Mouse (Mus musculus): Measurements from ENCODE around the gene Olfr1423. TPM values are rescaled to one million over a fixed set of nuclear protein-coding genes. Genes with fewer than 3 reads are reported as not detected.
"Not testable (repeated sequence)": the region's sequence is repeated elsewhere in the genome, so short reads cannot be mapped to it uniquely, and the experiment has no call there.

Olfr1423 gene
- not detected in 2 replicates for polyA plus RNA-seq (2014; fragmentation: Nextera tagmentation; extraction: Ambion mirVana)

DNA sequence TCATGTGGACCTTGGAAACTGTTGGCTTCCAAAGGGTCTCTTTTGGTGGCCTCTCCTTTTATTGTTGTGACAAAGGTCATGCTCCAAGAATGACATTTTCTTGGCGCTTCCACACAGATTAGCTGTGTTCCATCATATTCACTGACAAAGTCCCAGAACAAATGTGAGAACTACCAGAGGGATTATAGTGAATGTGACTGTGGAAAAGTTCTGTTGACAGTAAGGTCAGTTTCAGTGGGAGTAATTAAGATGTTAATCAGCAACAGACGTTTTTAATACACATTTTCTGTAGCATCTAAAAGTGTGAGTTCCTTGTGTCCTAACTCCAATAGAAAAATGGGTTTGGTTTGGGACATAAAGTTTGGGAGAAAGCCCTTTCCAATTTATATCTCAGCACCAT is at the start of gene Olfr1423:
Gene Olfr1423, minus strand, starts transcription at position 101 of the 400 bp plus-strand sequence.
- Histone ChIP-seq H3K27ac (ENCODE audit: low read depth, low read length) (no peak within 1 kb of the TSS), H3K36me3 (ENCODE audit: control insufficient read depth, insufficient read depth, low read length) (no peaks in the 10 kb centered on the region), H3K4me1 (ENCODE audit: control insufficient read depth, insufficient read depth, low read length) (no peaks in the 10 kb centered on the region), H3K4me3 (ENCODE audit: low read length) (no peak within 1 kb of the TSS), H3K4me2 (replicated peaks; ENCODE audit: low read depth, low read length) (no peak within 1 kb of the TSS), H3K9me3 (ENCODE audit: control insufficient read depth, low read length) (no peaks in the 10 kb centered on the region), H3K27me3 (ENCODE audit: control insufficient read depth, insufficient read depth, low read length) (no peaks in the 10 kb centered on the region), H3K9ac (ENCODE audit: low read depth, low read length) (no peak within 1 kb of the TSS)
- WGBS = 57% methylated on average over 2 of the region's 2 CpGs
- ATAC-seq (ENCODE audit: low FRiP score, low TSS enrichment) = no peak

DNA sequence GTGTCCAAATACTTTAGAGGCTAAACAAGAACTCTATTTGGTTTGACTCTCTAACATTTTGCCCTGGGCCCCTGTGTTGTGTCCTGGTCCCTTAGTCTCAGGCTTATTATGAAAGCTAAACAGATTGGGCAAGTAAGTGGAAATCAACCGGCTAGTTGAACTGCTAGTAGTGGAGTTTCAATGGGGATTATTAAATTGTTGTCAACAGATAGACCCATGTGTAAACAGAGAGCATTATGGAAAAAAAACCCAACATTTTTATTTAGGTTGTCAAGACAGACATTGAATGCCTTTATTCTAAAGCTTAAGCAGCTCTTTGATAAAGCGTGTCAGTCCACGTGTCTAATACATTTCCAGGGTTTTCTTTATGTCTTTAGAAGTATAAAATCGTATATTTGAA is 36.5 kb upstream of the Olfr1423 start, which contains the start of gene Olfr1425:
Gene Olfr1425, minus strand, starts transcription at position 101 of the 400 bp plus-strand sequence.
- not testable (repeated sequence) for H3K4me1 ChIP-seq (ENCODE audit: control insufficient read depth, insufficient read depth, low read length); H3K27me3 ChIP-seq (ENCODE audit: control insufficient read depth, insufficient read depth, low read length); H3K9me3 ChIP-seq (ENCODE audit: control insufficient read depth, low read length); H3K4me3 ChIP-seq (ENCODE audit: low read length); H3K36me3 ChIP-seq (ENCODE audit: control insufficient read depth, insufficient read depth, low read length); H3K4me2 ChIP-seq (replicated peaks; ENCODE audit: low read depth, low read length); H3K27ac ChIP-seq (ENCODE audit: low read depth, low read length); H3K9ac ChIP-seq (ENCODE audit: low read depth, low read length); ATAC-seq (ENCODE audit: low FRiP score, low TSS enrichment)
- 86% methylated on average over 4 of the region's 4 CpGs for WGBS

DNA sequence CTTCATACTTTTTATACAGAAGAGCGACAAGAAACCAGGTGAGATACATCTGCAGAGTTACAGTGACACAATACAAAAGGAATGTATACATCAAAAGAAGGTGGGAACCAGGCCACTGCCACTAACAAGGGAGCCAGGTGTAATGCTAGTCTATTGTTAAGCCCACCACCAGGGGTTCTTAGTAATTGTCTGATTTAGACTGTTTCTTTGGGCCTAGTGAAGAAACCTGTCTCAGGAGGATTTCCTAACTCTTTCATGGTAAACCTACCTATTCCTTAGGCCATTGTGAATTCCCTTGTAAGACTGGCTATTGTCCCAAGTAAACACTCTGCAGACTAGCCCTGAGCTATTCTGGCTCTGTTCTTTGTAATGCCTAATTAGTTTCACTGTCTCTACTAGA is 28.4 kb upstream of the Olfr1423 start:
- H3K36me3 ChIP-seq (ENCODE audit: control insufficient read depth, insufficient read depth, low read length); H3K4me1 ChIP-seq (ENCODE audit: control insufficient read depth, insufficient read depth, low read length); H3K4me2 ChIP-seq (replicated peaks; ENCODE audit: low read depth, low read length); H3K27me3 ChIP-seq (ENCODE audit: control insufficient read depth, insufficient read depth, low read length); H3K4me3 ChIP-seq (ENCODE audit: low read length); H3K9ac ChIP-seq (ENCODE audit: low read depth, low read length); H3K27ac ChIP-seq (ENCODE audit: low read depth, low read length); ATAC-seq (ENCODE audit: low FRiP score, low TSS enrichment); H3K9me3 ChIP-seq (ENCODE audit: control insufficient read depth, low read length): not testable (repeated sequence)
- WGBS = 84% methylated on average over 1 of the region's 1 CpGs

DNA sequence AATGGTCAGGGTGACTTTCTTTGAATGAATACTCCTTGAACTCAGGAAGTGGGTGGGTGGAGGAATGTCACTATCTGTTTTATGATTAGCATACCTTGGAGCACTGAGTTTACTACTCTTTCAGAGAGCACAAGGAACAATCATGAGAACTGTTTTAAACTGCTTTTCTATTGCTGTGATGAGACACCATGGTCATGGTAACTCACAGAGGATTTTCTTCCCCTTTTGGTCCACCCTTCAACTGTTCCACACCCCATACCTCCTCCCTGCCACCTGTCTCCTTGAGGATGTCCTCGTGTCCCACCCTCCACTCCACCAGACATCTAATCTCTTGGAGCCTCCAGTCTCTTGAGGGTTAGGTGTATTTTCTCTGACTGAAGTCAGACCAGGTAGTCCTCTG is 26.7 kb upstream of the Olfr1423 start:
- not testable (repeated sequence) for H3K4me2 ChIP-seq (replicated peaks; ENCODE audit: low read depth, low read length); H3K27me3 ChIP-seq (ENCODE audit: control insufficient read depth, insufficient read depth, low read length); H3K9me3 ChIP-seq (ENCODE audit: control insufficient read depth, low read length); H3K4me3 ChIP-seq (ENCODE audit: low read length); ATAC-seq (ENCODE audit: low FRiP score, low TSS enrichment); H3K4me1 ChIP-seq (ENCODE audit: control insufficient read depth, insufficient read depth, low read length); H3K9ac ChIP-seq (ENCODE audit: low read depth, low read length); H3K27ac ChIP-seq (ENCODE audit: low read depth, low read length); H3K36me3 ChIP-seq (ENCODE audit: control insufficient read depth, insufficient read depth, low read length)
- 72% methylated on average over 1 of the region's 1 CpGs for WGBS

DNA sequence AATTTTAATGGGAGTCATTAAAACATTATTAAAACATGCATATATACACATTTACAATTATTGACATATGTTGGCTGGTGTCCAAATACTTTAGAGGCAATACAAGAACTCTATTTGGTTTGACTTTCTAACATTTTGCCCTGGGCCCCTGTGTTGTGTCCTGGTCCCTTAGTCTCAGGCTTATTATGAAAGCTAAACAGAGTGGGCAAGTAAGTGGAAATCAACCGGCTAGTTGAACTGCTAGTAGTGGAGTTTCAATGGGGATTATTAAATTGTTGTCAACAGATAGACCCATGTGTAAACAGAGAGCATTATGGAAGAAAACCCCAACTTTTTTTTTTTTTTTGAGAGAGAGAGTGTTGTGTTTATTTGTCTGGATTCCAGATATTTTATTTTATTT is 21.5 kb upstream of the Olfr1423 start, which contains the start of gene Olfr1424:
Gene Olfr1424, minus strand, starts transcription at position 101 of the 400 bp plus-strand sequence.
- not testable (repeated sequence) for H3K36me3 ChIP-seq (ENCODE audit: control insufficient read depth, insufficient read depth, low read length); H3K4me1 ChIP-seq (ENCODE audit: control insufficient read depth, insufficient read depth, low read length); H3K9me3 ChIP-seq (ENCODE audit: control insufficient read depth, low read length); H3K27ac ChIP-seq (ENCODE audit: low read depth, low read length); H3K9ac ChIP-seq (ENCODE audit: low read depth, low read length); H3K27me3 ChIP-seq (ENCODE audit: control insufficient read depth, insufficient read depth, low read length); H3K4me2 ChIP-seq (replicated peaks; ENCODE audit: low read depth, low read length); ATAC-seq (ENCODE audit: low FRiP score, low TSS enrichment); H3K4me3 ChIP-seq (ENCODE audit: low read length)
- 100% methylated on average over 1 of the region's 1 CpGs for WGBS

DNA sequence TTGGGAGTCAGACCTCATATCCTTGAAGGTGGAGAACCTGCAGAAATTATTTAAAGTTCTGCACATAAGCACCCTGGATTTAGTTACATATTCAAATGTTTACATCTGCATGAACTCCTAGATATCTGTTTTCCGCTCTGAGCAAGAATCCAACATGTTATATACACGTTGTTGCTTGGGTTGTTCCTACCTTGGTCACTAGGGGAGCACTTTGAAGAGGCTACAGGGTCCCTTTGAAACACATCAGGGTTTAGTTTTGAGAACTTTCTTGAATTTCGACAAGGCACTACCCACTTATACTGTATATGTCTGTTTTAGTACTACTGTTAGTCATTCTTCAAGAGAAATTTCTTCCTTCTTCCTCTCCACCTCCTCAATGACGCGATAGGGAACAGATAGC is 2.0 kb upstream of the Olfr1423 start:
- Histone ChIP-seq H3K4me1 (ENCODE audit: control insufficient read depth, insufficient read depth, low read length) (no peaks in the 10 kb centered on the region), H3K36me3 (ENCODE audit: control insufficient read depth, insufficient read depth, low read length) (no peaks in the 10 kb centered on the region), H3K4me2 (replicated peaks; ENCODE audit: low read depth, low read length) (no peak overlapping the region), H3K9me3 (ENCODE audit: control insufficient read depth, low read length) (no peaks in the 10 kb centered on the region), H3K27ac (ENCODE audit: low read depth, low read length) (no peak overlapping the region), H3K27me3 (ENCODE audit: control insufficient read depth, insufficient read depth, low read length) (no peaks in the 10 kb centered on the region), H3K9ac (ENCODE audit: low read depth, low read length) (no peak overlapping the region), H3K4me3 (ENCODE audit: low read length) (no peak overlapping the region)
- no peak for ATAC-seq (ENCODE audit: low FRiP score, low TSS enrichment)
- WGBS = 90% methylated on average over 5 of the region's 5 CpGs

DNA sequence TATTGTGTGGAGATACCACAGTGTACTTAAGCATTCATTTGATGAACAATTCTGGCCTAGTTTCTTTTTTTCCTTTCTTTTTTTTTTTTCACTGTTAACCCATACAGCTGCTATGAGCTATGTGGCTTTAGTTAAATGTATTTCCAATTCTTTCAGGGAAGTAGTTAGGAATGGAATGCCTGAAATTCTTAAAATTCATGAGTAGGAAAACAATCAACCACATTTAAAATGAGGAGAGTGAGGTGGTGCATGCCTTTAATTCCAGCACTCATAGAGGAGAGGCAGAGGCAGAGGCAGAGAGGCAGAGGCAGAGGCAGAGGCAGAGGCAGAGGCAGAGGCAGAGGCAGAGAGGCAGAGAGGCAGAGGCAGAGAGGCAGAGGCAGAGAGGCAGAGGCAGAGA is 3.4 kb downstream of the Olfr1423 start:
- no peak overlapping the region for H3K4me2 ChIP-seq (replicated peaks; ENCODE audit: low read depth, low read length)
- no peaks in the 10 kb centered on the region for H3K4me1 ChIP-seq (ENCODE audit: control insufficient read depth, insufficient read depth, low read length)
- H3K4me3 ChIP-seq (ENCODE audit: low read length) = no peak overlapping the region
- ATAC-seq (ENCODE audit: low FRiP score, low TSS enrichment) = no peak
- H3K9ac ChIP-seq (ENCODE audit: low read depth, low read length) = no peak overlapping the region
- H3K36me3 ChIP-seq (ENCODE audit: control insufficient read depth, insufficient read depth, low read length) = no peaks in the 10 kb centered on the region
- H3K9me3 ChIP-seq (ENCODE audit: control insufficient read depth, low read length) = no peaks in the 10 kb centered on the region
- H3K27me3 ChIP-seq (ENCODE audit: control insufficient read depth, insufficient read depth, low read length) = no peaks in the 10 kb centered on the region
- no peak overlapping the region for H3K27ac ChIP-seq (ENCODE audit: low read depth, low read length)

DNA sequence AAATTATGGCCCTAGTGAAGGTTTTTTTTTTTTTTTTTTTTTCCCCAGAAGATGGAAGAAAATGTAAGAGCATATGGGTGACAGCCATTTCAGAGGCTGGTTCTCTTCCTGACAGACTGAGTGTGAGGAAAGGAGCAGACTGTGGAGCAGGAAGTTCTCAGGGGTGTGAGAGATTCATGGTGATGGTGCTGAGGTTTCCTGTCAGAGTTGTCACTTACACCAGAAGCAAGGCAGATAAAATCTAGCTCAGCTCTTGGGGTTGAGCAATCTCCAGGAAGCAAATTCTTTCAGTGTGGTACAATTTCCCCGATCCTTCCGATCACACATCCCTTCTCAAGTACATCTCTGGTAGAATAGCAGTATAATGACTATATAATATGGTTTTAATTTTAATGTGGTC is 14.5 kb downstream of the Olfr1423 start:
- Histone ChIP-seq H3K36me3 (ENCODE audit: control insufficient read depth, insufficient read depth, low read length) (no peaks in the 10 kb centered on the region), H3K4me1 (ENCODE audit: control insufficient read depth, insufficient read depth, low read length) (no peaks in the 10 kb centered on the region), H3K4me3 (ENCODE audit: low read length) (no peak overlapping the region), H3K4me2 (replicated peaks; ENCODE audit: low read depth, low read length) (no peak overlapping the region), H3K27me3 (ENCODE audit: control insufficient read depth, insufficient read depth, low read length) (no peaks in the 10 kb centered on the region), H3K9me3 (ENCODE audit: control insufficient read depth, low read length) (no peaks in the 10 kb centered on the region), H3K27ac (ENCODE audit: low read depth, low read length) (no peak overlapping the region), H3K9ac (ENCODE audit: low read depth, low read length) (no peak overlapping the region)
- 74% methylated on average over 2 of the region's 2 CpGs for WGBS
- ATAC-seq (ENCODE audit: low FRiP score, low TSS enrichment) = no peak

DNA sequence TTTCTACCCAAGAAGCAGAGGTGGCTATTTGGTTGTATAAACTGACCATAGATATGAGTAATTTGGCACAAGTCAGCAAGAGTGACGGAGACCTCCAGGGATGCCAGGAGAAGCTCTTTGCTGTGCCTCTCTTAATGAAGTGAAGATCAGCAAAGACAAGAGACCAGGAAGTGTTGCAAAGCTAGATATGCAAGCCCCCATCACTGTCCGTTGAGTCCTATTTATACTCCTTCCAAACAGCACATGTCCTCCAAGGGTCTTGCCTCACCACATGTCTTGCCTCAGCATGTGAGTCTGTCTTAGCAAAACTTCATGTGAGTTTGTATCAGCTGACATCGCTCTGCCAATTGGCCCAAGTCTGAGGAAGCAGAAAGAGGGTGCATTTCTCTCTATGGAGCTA is 15.8 kb downstream of the Olfr1423 start:
- 92% methylated on average over 3 of the region's 3 CpGs for WGBS
- H3K4me1 ChIP-seq (ENCODE audit: control insufficient read depth, insufficient read depth, low read length) = no peaks in the 10 kb centered on the region
- no peak overlapping the region for H3K4me2 ChIP-seq (replicated peaks; ENCODE audit: low read depth, low read length)
- no peaks in the 10 kb centered on the region for H3K9me3 ChIP-seq (ENCODE audit: control insufficient read depth, low read length)
- ATAC-seq (ENCODE audit: low FRiP score, low TSS enrichment) = no peak
- no peak overlapping the region for H3K4me3 ChIP-seq (ENCODE audit: low read length)
- no peak overlapping the region for H3K9ac ChIP-seq (ENCODE audit: low read depth, low read length)
- no peaks in the 10 kb centered on the region for H3K36me3 ChIP-seq (ENCODE audit: control insufficient read depth, insufficient read depth, low read length)
- no peak overlapping the region for H3K27ac ChIP-seq (ENCODE audit: low read depth, low read length)
- H3K27me3 ChIP-seq (ENCODE audit: control insufficient read depth, insufficient read depth, low read length) = no peaks in the 10 kb centered on the region

DNA sequence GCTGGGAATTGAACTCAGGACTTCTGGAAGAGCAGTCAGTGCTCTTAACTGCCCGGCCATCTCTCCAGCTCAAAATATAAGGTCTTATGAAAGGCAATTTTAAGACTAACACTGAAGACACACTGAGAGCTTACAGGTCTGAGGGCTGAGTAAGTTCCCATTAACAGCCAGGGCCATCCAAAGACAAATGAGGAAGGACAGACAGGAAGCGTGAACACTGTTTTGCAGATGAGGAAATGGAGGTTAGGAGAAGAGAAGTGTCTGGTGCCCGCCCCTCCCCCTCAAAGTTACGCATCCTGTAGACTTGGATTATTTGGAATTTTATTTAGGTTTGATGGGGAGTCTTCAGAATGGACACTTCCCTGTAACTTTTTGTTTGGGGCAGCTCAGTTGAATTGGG is 17.0 kb downstream of the Olfr1423 start:
- Histone ChIP-seq H3K9me3 (ENCODE audit: control insufficient read depth, low read length) (no peaks in the 10 kb centered on the region), H3K36me3 (ENCODE audit: control insufficient read depth, insufficient read depth, low read length) (no peaks in the 10 kb centered on the region), H3K4me3 (ENCODE audit: low read length) (no peak overlapping the region), H3K27ac (ENCODE audit: low read depth, low read length) (no peak overlapping the region), H3K4me2 (replicated peaks; ENCODE audit: low read depth, low read length) (no peak overlapping the region), H3K4me1 (ENCODE audit: control insufficient read depth, insufficient read depth, low read length) (no peaks in the 10 kb centered on the region), H3K9ac (ENCODE audit: low read depth, low read length) (no peak overlapping the region), H3K27me3 (ENCODE audit: control insufficient read depth, insufficient read depth, low read length) (no peaks in the 10 kb centered on the region)
- WGBS = 82% methylated on average over 4 of the region's 4 CpGs
- no peak for ATAC-seq (ENCODE audit: low FRiP score, low TSS enrichment)

All from kidney, embryonic 14.5 days (tissue).